Mouse (Mus musculus): ENCODE measurements around the gene 4921507P07Rik. TPM values are rescaled to one million over a fixed set of nuclear protein-coding genes. Genes with fewer than 3 reads are reported as not detected.

Gene 4921507P07Rik
- polyA plus RNA-seq, 1 experiment, result 0.32 TPM

GRCm38 (mm10) chr6:50539641-50540040 lies 56.8 kb downstream of the 4921507P07Rik start:
- no peak for DNase-seq
- TF ChIP-seq POLR2A (IDR thresholded peaks at IDR 0.05; ENCODE audit: borderline replicate concordance, extremely low read depth, low read depth, low read length), result no peak
- TF ChIP-seq CTCF (IDR thresholded peaks at IDR 0.05; ENCODE audit: insufficient read depth, low read length), result no peak
- no peaks in the 10 kb centered on the region for H3K4me1 ChIP-seq (ENCODE audit: control insufficient read depth, insufficient read depth, low read length)
- no peak overlapping the region for H3K4me3 ChIP-seq (replicated peaks; ENCODE audit: extremely low read depth, low read depth, low read length)
- 63% methylated on average over 1 of the region's 1 CpGs for WGBS

GRCm38 (mm10) chr6:50536461-50536892 lies 60.0 kb downstream of the 4921507P07Rik start:
- 8% methylated on average over 7 of the region's 7 CpGs for WGBS
- TF ChIP-seq POLR2A (IDR thresholded peaks at IDR 0.05; ENCODE audit: borderline replicate concordance, extremely low read depth, low read depth, low read length) (no peak), CTCF (IDR thresholded peaks at IDR 0.05; ENCODE audit: insufficient read depth, low read length) (peak; percentile 82)
- no peaks in the 10 kb centered on the region for H3K4me1 ChIP-seq (ENCODE audit: control insufficient read depth, insufficient read depth, low read length)
- H3K4me3 ChIP-seq (replicated peaks; ENCODE audit: extremely low read depth, low read depth, low read length), result no peak overlapping the region
- peak; percentile 53 for DNase-seq

- Histone ChIP-seq H3K4me3 (replicated peaks; ENCODE audit: extremely low read depth, low read depth, low read length) (no peak overlapping the region), H3K4me1 (ENCODE audit: control insufficient read depth, insufficient read depth, low read length) (no peaks in the 10 kb centered on the region)
- TF ChIP-seq POLR2A (IDR thresholded peaks at IDR 0.05; ENCODE audit: borderline replicate concordance, extremely low read depth, low read depth, low read length) (no peak), CTCF (IDR thresholded peaks at IDR 0.05; ENCODE audit: insufficient read depth, low read length) (no peak)
- no peak for DNase-seq
- 83% methylated on average over 3 of the region's 3 CpGs for WGBS
Measured at GRCm38 (mm10) chr6:50535346-50535745, 61.1 kb downstream of the 4921507P07Rik start.

- 76% methylated on average over 8 of the region's 8 CpGs for WGBS
Measured at GRCm38 (mm10) chr6:50531920-50532319, 64.5 kb downstream of the 4921507P07Rik start.

GRCm38 (mm10) chr6:50531003-50531402 lies 65.4 kb downstream of the 4921507P07Rik start:
- Histone ChIP-seq H3K4me1 (ENCODE audit: control insufficient read depth, insufficient read depth, low read length) (no peaks in the 10 kb centered on the region), H3K4me3 (replicated peaks; ENCODE audit: extremely low read depth, low read depth, low read length) (no peak overlapping the region)
- 78% methylated on average over 3 of the region's 3 CpGs for WGBS
- DNase-seq, result no peak
- TF ChIP-seq POLR2A (IDR thresholded peaks at IDR 0.05; ENCODE audit: borderline replicate concordance, extremely low read depth, low read depth, low read length), result no peak
- TF ChIP-seq CTCF (IDR thresholded peaks at IDR 0.05; ENCODE audit: insufficient read depth, low read length), result no peak

More at GRCm38 (mm10) chr6:50531920-50532319, 64.5 kb downstream of the 4921507P07Rik start:
- no peak for DNase-seq
- no peak overlapping the region for H3K4me3 ChIP-seq (replicated peaks; ENCODE audit: extremely low read depth, low read depth, low read length)
- TF ChIP-seq CTCF (IDR thresholded peaks at IDR 0.05; ENCODE audit: insufficient read depth, low read length) (no peak), POLR2A (IDR thresholded peaks at IDR 0.05; ENCODE audit: borderline replicate concordance, extremely low read depth, low read depth, low read length) (no peak)
- H3K4me1 ChIP-seq (ENCODE audit: control insufficient read depth, insufficient read depth, low read length), result no peaks in the 10 kb centered on the region

GRCm38 (mm10) chr6:50529194-50529593 lies 67.2 kb downstream of the 4921507P07Rik start:
- WGBS, result 84% methylated on average over 11 of the region's 11 CpGs
- H3K4me3 ChIP-seq (replicated peaks; ENCODE audit: extremely low read depth, low read depth, low read length), result no peak overlapping the region
- no peak for TF ChIP-seq CTCF (IDR thresholded peaks at IDR 0.05; ENCODE audit: insufficient read depth, low read length)
- TF ChIP-seq POLR2A (IDR thresholded peaks at IDR 0.05; ENCODE audit: borderline replicate concordance, extremely low read depth, low read depth, low read length), result no peak
- DNase-seq, result no peak
- no peaks in the 10 kb centered on the region for H3K4me1 ChIP-seq (ENCODE audit: control insufficient read depth, insufficient read depth, low read length)

GRCm38 (mm10) chr6:50527416-50527815 lies 69.0 kb downstream of the 4921507P07Rik start:
- 75% methylated on average over 9 of the region's 9 CpGs for WGBS
- no peak for DNase-seq
- H3K4me3 ChIP-seq (replicated peaks; ENCODE audit: extremely low read depth, low read depth, low read length), result no peak overlapping the region
- H3K4me1 ChIP-seq (ENCODE audit: control insufficient read depth, insufficient read depth, low read length), result no peaks in the 10 kb centered on the region
- no peak for TF ChIP-seq POLR2A (IDR thresholded peaks at IDR 0.05; ENCODE audit: borderline replicate concordance, extremely low read depth, low read depth, low read length)
- no peak for TF ChIP-seq CTCF (IDR thresholded peaks at IDR 0.05; ENCODE audit: insufficient read depth, low read length)

- 29% methylated on average over 7 of the region's 7 CpGs for WGBS
- H3K4me3 ChIP-seq (replicated peaks; ENCODE audit: extremely low read depth, low read depth, low read length), result no peak overlapping the region
- TF ChIP-seq POLR2A (IDR thresholded peaks at IDR 0.05; ENCODE audit: borderline replicate concordance, extremely low read depth, low read depth, low read length) (no peak), CTCF (IDR thresholded peaks at IDR 0.05; ENCODE audit: insufficient read depth, low read length) (peak; percentile 61)
Measured at GRCm38 (mm10) chr6:50526597-50527024, 69.8 kb downstream of the 4921507P07Rik start.

GRCm38 (mm10) chr6:50525846-50526245 lies 70.6 kb downstream of the 4921507P07Rik start:
- H3K4me1 ChIP-seq (ENCODE audit: control insufficient read depth, insufficient read depth, low read length), result no peaks in the 10 kb centered on the region
- WGBS, result 91% methylated on average over 8 of the region's 8 CpGs
- no peak overlapping the region for H3K4me3 ChIP-seq (replicated peaks; ENCODE audit: extremely low read depth, low read depth, low read length)
- no peak for DNase-seq
- TF ChIP-seq POLR2A (IDR thresholded peaks at IDR 0.05; ENCODE audit: borderline replicate concordance, extremely low read depth, low read depth, low read length) (no peak), CTCF (IDR thresholded peaks at IDR 0.05; ENCODE audit: insufficient read depth, low read length) (no peak)

More at GRCm38 (mm10) chr6:50526597-50527024, 69.8 kb downstream of the 4921507P07Rik start:
- DNase-seq, result peak; percentile 50
- no peaks in the 10 kb centered on the region for H3K4me1 ChIP-seq (ENCODE audit: control insufficient read depth, insufficient read depth, low read length)

- WGBS, result 83% methylated on average over 10 of the region's 10 CpGs
- Histone ChIP-seq H3K4me3 (replicated peaks; ENCODE audit: extremely low read depth, low read depth, low read length) (no peak overlapping the region), H3K4me1 (ENCODE audit: control insufficient read depth, insufficient read depth, low read length) (no peaks in the 10 kb centered on the region)
- TF ChIP-seq CTCF (IDR thresholded peaks at IDR 0.05; ENCODE audit: insufficient read depth, low read length) (no peak), POLR2A (IDR thresholded peaks at IDR 0.05; ENCODE audit: borderline replicate concordance, extremely low read depth, low read depth, low read length) (no peak)
- DNase-seq, result no peak
Measured at GRCm38 (mm10) chr6:50524261-50524896, 72.1 kb downstream of the 4921507P07Rik start.

Other genes with a start within 250 kb of the 4921507P07Rik start
- 4.1 and 6.7 TPM in 2 replicates for gene Osbpl3, start 140.4 kb downstream of the 4921507P07Rik start, polyA plus RNA-seq (2012; rRNA removed)
- gene Cycs, start 30.1 kb downstream of the 4921507P07Rik start, polyA plus RNA-seq (2012; rRNA removed), result 1.9 and 4.0 TPM in 2 replicates
- not detected in 2 replicates for gene Npvf, start 57.8 kb upstream of the 4921507P07Rik start, polyA plus RNA-seq (2012; rRNA removed)

Measured in lung, adult 2 months (tissue).